Mouse (Mus musculus) left cerebral cortex, postnatal 14 days (tissue): ENCODE measurements around the gene Cmtm3. TPM values are rescaled to one million over a fixed set of nuclear protein-coding genes. Genes with fewer than 3 reads are reported as not detected.
A peak's percentile ranks its signal among the peaks of the same experiment; 100 is the strongest.
"Not testable (repeated sequence)": the region's sequence is repeated elsewhere in the genome, so short reads cannot be mapped to it uniquely, and the experiment has no call there.

Experiments
- DNase-seq, 2 experiments: peaks; one replicate each; pipeline ENCODE4 v3.0.0; 2021 to 2022; ENCODE audit warnings: low spot score in 2 of 2, mixed read lengths in 1 of 2
- intact Hi-C: fragments of 180-260 bp; cut with DNase I; formaldehyde crosslinking; loops from one replicate; pipeline ENCODE4 v1.15.1; 2025
- long read RNA-seq, 2 experiments: library from polyadenylated mRNA; stranded (forward); transcript quantifications; one replicate each; pipeline ENCODE4 v2.0.0; 2021
- total RNA-seq, 2 experiments: library from RNA; stranded (reverse); gene quantifications; 2 replicates each; pipeline ENCODE4 v1.2.3; 2021

The Cmtm3 gene
- 10 to 100 TPM; 12.2 to 21.8 TPM for total RNA-seq
- long read RNA-seq, experiment 1, partial matches to known transcripts = 0 of 5 reads
- long read RNA-seq, experiment 1, other reads (novel, unspliced or antisense) = 2 of 5 reads
- long read RNA-seq, experiment 2, partial matches to known transcripts = 0 of 7 reads
- long read RNA-seq, experiment 2, other reads (novel, unspliced or antisense) = 6 of 7 reads

GRCm38 (mm10) chr8:104339229-104339982 is at the start of gene Cmtm3:
Cmtm3 (plus strand) TSS chr8:104339410.
- peak in 1 of 2 experiments; percentile 41 for DNase-seq

GRCm38 (mm10) chr8:104293081-104293480 is 46.1 kb upstream of the Cmtm3 start, which contains the start of gene Cmtm2a:
Cmtm2a (minus strand) TSS chr8:104293181.
- intact Hi-C loops, DNase-seq: not testable (repeated sequence)

More at GRCm38 (mm10) chr8:104339229-104339982, at the start of gene Cmtm3:
- intact Hi-C loops = loop anchor here (10.0 kb wide), 2 partner anchors 195 to 235 kb away; partner anchors contain the start of gene Cdh5

GRCm38 (mm10) chr8:104294396-104294795 is 44.8 kb upstream of the Cmtm3 start:
- DNase-seq = no peak
- intact Hi-C loops = no loop called here

- intact Hi-C loops = not testable (repeated sequence)
- DNase-seq = peak in 1 of 2 experiments; percentile 12
These were observed 37.6 kb upstream of the Cmtm3 start for GRCm38 (mm10) chr8:104301577-104301976.

GRCm38 (mm10) chr8:104302536-104302935 is 36.7 kb upstream of the Cmtm3 start:
- intact Hi-C loops = not testable (repeated sequence)

GRCm38 (mm10) chr8:104304962-104305361 is 34.2 kb upstream of the Cmtm3 start:
- intact Hi-C loops = no loop called here
- DNase-seq = no peak

More at GRCm38 (mm10) chr8:104302536-104302935, 36.7 kb upstream of the Cmtm3 start:
- DNase-seq = not testable (repeated sequence)

GRCm38 (mm10) chr8:104308341-104308740 is 30.9 kb upstream of the Cmtm3 start:
- DNase-seq, intact Hi-C loops: not testable (repeated sequence)

GRCm38 (mm10) chr8:104309441-104310155 is 29.6 kb upstream of the Cmtm3 start, which contains the start of the genes Gm45711 and Cmtm1:
Gm45711 (minus strand) TSS chr8:104310081.
Cmtm1 (minus strand) TSS chr8:104310145.
- intact Hi-C loops = not testable (repeated sequence)
- peak in 1 of 2 experiments; percentile 8 for DNase-seq

GRCm38 (mm10) chr8:104312023-104312422 is 27.2 kb upstream of the Cmtm3 start:
- intact Hi-C loops, DNase-seq: not testable (repeated sequence)

- intact Hi-C loops = no loop called here
These were observed 25.9 kb upstream of the Cmtm3 start for GRCm38 (mm10) chr8:104313311-104313710.

GRCm38 (mm10) chr8:104321267-104321666 is 17.9 kb upstream of the Cmtm3 start, which contains the start of gene Gm11020:
Gm11020 (plus strand) TSS chr8:104321567.
- intact Hi-C loops = not testable (repeated sequence)

More at GRCm38 (mm10) chr8:104313311-104313710, 25.9 kb upstream of the Cmtm3 start:
- DNase-seq = peak in 1 of 2 experiments; percentile 11

GRCm38 (mm10) chr8:104321930-104322329 is 17.3 kb upstream of the Cmtm3 start, which contains the start of gene Cmtm2b:
Cmtm2b (plus strand) TSS chr8:104322230.
- DNase-seq, intact Hi-C loops: not testable (repeated sequence)

More at GRCm38 (mm10) chr8:104321267-104321666, 17.9 kb upstream of the Cmtm3 start, which contains the start of gene Gm11020:
- DNase-seq = not testable (repeated sequence)

- intact Hi-C loops = loop anchor here (10.0 kb wide), 2 partner anchors 188 to 228 kb away; partner anchors contain the start of gene Cdh5
- no peak for DNase-seq
These were observed 6.3 kb upstream of the Cmtm3 start for GRCm38 (mm10) chr8:104332665-104333631.

- intact Hi-C loops = loop anchor here (10.0 kb wide), 2 partner anchors 189 to 229 kb away; partner anchors contain the start of gene Cdh5
- DNase-seq = no peak
These were observed 5.4 kb upstream of the Cmtm3 start for GRCm38 (mm10) chr8:104333786-104334185.

- intact Hi-C loops = loop anchor here (10.0 kb wide), 2 partner anchors 189 to 229 kb away; partner anchors contain the start of gene Cdh5
These were observed 5.0 kb upstream of the Cmtm3 start for GRCm38 (mm10) chr8:104334196-104334595.

GRCm38 (mm10) chr8:104336806-104337205 is 2.4 kb upstream of the Cmtm3 start:
- intact Hi-C loops = loop anchor here (10.0 kb wide), 2 partner anchors 192 to 232 kb away; partner anchors contain the start of gene Cdh5
- no peak for DNase-seq

More at GRCm38 (mm10) chr8:104334196-104334595, 5.0 kb upstream of the Cmtm3 start:
- no peak for DNase-seq

- DNase-seq = no peak
- intact Hi-C loops = loop anchor here (10.0 kb wide), 2 partner anchors 193 to 233 kb away; partner anchors contain the start of gene Cdh5
These were observed 1.3 kb upstream of the Cmtm3 start for GRCm38 (mm10) chr8:104337890-104338289.

- DNase-seq = no peak
- intact Hi-C loops = loop anchor here (5.0 to 10.0 kb wide), 4 partner anchors 93 to 235 kb away; partner anchors contain the start of genes Cdh5 and Tk2
These were observed 698 bp downstream of the Cmtm3 start for GRCm38 (mm10) chr8:104339983-104340232.
